Mouse (Mus musculus): Measurements from ENCODE around the gene Ccdc106.
"Not testable (repeated sequence)": the region's sequence is repeated elsewhere in the genome, so short reads cannot be mapped to it uniquely, and the experiment has no call there.

The Ccdc106 gene

DNA sequence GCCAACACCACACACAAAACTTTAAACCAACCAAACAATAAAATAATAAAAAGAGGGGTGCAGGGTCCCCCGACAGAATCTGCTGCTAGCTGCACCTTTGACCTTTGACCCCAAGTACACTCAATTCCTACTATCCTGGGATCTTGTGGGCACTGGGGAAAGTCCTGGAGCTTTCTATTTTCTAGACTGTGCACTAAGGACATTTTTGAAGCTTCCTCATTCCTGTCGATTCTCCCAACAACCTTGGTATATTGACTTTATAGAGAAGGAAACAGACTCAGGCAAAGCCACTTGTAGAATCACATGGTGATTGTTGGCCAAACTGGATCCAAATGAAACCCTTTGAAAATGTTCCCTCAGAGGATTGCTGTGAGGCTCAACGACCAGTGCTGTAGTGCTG is 4.3 kb upstream of the Ccdc106 start:
- no peak for DNase-seq

DNA sequence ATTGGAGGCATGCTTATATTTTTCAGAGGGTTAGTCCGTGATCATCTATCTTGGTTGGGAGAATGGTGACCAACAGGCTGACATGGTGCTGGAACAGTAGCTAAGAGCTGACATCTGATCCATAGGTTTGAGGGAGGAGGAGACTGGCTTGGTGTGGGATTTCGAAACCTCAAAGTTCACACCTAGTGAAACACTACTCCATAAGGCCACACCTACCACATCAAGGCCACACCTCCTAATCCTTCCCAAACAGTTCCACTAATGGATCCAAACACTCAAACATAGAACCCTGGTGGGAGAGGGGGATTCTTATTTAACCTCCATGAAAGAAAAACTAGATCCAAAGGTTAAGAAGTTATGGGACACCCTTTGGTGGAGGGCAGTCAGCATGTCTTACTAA is 3.4 kb upstream of the Ccdc106 start:
- no peak for DNase-seq

DNA sequence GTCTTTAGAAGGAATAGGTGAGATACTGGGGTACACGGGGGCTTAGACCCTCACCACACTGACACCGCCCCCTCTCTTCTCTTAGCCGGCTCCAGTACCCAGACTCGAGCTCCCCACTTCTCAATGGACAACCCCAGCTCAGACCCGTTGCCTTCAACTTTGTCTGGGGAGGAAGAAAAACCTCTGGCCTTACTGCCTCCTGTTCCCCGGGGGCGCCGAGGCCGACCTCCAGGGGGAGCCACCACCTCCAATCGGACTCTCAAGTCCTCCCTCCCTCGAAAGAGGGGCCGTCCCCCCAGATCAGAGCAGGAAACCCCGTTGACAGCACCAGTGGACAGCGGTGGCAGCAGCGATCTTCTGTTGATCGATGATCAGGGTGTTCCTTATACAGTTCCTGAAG is 3.0 kb upstream of the Ccdc106 start:
- DNase-seq: peak in 1 of 2 experiments; percentile 55

DNA sequence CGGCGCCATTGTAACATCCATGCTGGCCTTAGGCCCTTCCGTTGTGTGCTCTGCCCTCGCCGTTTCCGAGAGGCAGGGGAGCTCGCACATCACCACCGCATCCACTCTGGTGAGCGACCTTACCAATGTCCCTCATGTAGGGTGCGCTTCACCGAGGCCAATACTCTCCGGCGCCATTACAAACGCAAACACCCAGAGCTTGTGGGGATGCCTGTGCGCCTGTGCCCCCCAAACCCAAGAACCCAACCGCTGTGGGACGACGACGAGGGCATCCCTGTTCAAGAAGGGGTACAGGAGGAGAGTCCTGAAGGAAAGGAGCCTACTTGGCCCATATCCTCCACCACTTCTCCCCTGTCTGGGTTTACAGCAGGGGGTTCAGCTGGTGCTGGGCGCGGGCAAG is 2.4 kb upstream of the Ccdc106 start:
- no peak for DNase-seq

DNA sequence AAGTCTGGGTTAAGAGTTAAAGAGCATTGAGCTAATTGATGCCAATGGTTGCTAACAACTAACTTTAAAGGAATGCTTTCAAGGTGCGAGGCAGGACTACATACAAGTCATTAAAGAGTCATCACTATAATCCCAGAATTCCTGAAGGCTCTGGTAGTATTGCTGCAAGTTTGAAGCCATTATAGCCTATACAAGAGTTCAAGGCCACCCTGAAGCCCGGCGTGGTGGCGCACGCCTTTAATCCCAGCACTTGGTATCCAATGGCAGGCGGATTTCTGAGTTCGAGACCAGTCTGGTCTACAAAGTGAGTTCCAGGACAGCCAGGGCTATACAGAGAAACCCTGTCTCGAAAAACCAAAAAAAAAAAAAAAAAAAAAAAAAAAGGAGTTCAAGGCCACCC is 777 bp upstream of the Ccdc106 start:
- not testable (repeated sequence) for DNase-seq

DNA sequence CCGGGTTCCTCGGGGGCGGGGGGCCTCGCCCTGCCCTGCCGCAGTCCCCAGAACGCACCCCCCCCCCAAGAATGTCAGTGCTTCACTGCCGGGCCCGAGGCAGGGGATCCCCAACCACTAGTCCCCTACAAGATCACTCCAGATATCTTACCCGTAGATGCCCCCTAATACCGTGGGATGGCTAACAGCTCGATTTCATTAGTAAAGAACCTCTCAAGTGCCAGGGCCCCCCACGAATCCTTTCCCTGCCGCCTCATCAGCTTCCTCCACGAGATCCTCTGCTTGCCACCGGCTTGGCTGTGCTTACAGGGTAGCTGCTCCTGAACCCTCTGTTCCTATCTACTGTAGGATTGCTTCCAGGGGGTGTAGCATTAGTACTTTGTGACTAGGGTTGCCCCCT is 332 bp downstream of the Ccdc106 start:
- DNase-seq: no peak

DNA sequence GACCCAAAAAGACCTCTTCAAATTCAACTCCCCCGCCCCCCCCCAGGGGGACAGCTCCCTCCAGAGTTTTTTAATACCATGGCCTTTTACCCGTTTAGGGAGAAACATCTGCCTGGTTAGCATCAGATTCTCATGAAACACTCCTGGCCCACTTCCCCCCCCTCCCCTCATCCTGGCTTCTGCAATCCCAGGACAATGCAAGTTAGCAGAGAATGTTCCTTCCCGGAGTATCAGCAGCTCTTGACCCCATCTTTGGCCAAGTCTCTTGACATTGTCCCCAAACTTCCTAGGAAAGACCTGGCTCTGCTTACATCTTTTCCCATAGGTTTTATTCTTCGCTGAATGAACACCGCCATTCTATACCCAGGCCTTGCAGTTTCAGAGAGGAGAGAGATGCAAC is 844 bp downstream of the Ccdc106 start:
- no peak for DNase-seq

DNA sequence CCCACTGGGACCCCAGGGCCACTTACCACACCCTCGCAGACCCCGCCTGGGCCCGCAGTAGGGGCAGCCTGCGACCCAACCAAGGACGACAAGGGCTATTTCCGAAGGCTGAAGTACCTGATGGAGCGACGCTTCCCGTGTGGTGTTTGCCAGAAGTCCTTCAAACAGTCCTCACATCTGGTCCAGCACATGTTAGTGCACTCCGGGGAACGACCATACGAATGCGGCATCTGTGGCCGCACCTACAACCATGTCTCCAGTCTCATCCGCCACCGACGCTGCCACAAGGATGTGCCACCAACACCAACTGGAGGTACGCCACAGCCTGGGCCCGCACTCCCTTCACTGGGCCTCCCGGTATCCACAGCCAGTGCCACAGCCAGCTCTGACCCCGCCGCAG is 9.2 kb downstream of the Ccdc106 start:
- DNase-seq: no peak

DNA sequence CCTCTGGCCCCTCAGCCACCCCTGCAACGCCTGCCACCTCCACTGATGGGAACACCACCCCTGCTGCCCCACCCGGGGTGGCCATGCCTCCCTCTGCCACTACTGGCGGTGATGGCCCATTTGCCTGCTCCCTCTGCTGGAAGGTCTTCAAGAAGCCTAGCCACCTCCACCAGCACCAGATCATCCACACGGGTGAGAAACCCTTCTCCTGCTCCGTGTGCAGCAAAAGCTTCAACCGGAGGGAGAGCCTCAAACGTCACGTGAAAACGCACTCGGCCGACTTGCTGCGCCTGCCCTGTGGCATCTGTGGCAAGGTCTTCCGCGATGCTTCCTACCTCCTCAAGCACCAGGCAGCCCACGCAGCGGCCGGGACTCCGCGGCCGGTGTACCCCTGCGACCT is 9.6 kb downstream of the Ccdc106 start:
- DNase-seq: no peak

DNA sequence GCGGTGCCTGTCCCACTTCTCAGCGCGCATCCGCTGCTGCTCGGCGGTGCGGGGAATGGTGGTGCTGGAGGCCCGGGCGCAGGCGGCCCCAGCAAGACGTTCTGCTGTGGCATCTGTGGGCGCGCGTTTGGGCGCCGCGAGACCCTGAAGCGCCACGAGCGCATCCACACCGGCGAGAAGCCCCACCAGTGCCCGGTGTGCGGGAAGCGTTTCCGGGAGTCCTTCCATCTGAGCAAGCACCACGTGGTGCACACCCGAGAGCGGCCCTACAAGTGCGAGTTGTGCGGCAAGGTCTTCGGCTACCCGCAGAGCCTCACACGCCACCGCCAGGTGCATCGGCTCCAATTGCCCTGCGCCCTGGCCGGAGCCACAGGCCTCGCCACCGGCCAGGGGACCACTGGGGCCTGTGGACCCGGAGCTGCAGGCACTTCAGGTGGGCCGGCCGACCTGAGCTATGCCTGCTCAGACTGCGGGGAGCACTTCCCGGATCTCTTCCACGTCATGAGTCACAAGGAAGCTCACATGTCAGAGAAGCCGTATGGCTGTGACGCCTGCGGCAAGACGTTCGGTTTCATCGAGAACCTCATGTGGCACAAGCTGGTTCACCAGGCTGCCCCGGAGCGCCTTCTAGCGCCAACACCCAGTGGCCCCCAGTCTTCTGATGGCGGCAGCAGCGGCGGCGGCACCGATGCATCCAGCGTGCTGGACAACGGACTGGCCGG is 10.4 kb downstream of the Ccdc106 start:
- no peak for DNase-seq

DNA sequence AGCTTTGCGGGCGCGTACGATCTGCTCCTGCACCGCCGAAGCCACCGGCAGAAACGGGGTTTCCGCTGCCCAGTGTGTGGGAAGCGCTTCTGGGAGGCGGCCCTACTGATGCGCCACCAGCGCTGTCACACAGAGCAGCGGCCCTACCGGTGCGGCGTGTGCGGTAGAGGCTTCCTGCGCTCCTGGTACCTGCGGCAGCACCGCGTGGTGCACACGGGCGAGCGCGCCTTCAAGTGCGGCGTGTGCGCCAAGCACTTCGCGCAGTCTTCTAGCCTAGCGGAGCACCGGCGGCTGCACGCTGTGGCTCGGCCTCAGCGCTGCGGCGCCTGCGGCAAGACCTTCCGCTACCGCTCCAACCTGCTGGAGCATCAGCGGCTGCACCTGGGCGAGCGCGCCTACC is 11.1 kb downstream of the Ccdc106 start:
- DNase-seq: no peak

DNA sequence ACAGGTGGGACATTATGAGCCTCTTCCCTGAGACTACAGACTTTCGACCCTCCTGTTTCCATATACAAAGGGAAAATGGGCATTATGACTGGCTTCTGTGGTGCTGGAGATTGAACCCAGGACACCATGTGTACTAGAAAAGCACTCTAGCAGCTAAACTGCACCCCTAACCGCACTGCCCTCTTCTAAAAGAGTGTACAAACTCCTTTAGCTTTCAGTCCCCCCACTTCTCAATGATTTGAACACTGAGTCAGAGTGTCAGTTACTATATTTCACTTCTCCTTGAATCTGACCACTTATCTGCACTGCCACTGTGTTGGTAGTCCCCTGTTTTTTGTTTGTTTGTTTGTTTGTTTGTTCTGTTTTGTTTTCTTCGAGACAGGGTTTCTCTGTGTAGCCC is 13.5 kb downstream of the Ccdc106 start, which contains the start of gene 4632433K11Rik:
4632433K11Rik (plus strand) TSS at position 301 of the 400 bp plus-strand sequence.
- DNase-seq: no peak

DNA sequence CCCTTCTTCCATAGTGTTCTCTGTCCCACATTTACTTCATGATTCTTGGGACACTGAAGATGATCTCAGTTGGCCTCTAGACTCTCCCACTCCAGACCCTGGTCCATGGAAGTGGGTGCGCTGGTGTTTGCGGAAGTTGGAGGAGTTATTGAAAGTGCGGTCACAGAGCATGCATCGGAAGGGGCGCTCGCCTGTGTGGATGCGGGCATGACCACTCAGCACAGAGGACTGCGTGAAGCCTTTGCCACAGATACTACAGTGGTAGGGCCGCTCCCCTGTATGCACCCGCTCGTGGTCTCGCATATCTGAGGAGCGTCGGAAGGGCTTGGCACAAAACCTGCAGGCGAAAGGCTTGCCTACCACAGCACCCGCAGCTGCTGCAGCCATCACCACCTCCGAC is 15.3 kb downstream of the Ccdc106 start:
- DNase-seq: no peak

DNA sequence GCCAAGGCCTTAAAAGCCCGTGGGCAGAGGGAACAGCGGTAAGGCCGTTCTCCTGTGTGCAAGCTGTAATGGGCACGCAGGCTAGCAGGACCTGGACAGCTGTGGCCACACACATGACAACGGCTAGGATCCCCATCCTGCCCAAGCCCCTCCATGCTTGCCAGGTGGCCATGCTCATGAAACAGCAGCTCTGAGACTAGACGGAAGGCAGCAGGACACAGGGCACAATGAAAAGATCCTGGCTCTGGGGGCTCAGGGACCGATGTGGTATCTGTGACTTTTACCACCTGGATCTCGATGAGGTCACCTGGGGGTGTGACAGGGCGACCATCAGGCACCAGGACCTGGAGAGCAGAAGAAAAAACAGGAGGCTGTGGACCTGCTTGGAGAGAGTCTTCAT is 15.8 kb downstream of the Ccdc106 start:
- DNase-seq: no peak

DNA sequence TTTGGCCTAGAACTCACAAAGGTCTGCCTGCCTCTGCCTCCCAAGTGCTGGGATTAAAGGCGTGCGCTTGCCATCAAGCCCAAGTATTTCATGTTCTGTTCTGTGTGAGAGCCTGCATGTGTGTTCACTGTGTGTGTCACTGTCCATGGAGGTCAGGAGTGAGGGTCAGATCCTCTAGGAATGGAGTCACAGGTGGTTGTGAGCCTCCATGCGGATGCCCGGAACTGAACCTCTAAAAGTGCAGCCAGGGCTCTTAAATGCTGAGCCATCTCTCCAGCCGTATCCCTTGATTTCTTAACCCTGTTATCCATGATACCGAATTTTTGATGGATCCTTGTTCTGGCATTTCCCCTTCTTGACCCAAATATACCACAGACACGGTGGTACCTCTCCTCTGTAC is 16.7 kb downstream of the Ccdc106 start:
- DNase-seq: no peak

DNA sequence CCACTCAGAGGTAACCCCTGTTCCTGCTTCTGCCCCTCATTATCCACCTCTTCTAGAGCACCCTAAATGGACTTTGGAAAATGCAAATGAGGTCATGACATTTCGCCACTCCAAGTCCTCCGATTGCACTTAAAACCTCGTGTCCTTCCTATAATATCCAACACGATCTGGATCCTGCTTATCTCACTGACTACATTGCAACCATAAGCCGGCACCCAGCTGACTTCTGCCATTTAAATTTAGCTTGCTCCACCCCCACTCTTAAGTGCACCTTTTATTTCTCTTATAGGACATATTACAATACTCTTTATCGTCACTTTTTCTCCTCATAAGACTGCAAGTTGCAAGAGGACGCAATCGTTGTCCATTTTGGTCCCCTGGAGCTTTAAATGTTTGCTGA is 17.1 kb downstream of the Ccdc106 start:
- no peak for DNase-seq

DNA sequence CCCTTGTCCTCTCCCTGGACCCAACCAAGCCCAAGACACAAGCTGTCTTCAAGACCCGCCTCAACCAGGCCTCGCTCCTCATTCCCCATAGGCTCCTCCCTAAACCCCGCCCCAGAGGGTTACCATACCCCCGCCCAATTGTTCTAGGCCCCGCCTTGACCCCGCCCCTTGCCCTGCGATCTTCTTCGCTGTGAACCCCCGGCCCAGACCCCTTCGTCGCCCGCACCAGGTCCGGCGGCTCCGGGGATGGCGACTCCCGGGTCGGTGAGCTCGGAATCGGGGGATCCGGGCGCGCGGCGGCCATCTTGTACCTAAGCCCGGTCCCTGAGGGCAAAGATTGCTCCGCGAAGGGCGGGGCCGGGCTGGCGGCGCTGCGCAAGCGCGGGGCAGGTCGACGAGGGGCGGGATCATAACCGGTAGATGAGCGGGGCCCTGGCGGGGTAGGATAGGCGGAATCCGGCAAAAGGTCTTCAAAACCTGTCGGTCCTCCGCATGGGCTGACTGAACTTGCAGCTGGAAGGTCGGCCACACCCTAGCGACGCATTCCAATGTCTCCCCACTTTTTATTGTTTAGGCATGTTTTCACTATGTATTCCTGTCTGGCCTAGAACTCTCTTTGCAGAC is 17.9 kb downstream of the Ccdc106 start, which contains the start of gene Zfp784:
Zfp784 (minus strand) TSS at position 338 of the 624 bp plus-strand sequence.
- DNase-seq: peak; percentile 97

DNA sequence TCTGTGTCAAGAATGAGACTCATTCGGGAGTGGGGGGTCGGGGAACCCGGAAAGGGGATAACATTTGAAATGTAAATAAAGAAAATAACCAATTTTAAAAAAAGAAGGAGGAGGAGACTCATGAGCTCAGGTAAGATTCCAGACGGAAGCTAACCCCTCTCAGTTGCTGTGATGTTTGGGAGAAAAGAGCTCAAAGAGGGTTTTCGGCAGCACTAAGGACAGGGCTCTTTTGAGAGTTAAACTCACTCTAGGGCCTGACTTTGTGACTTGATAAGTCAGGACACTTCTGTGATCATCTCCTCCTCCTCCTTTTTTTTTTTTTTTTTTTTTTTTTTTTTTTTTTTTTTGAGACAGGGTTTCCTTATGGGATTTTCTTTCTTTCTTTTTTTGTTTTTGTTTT is 18.6 kb downstream of the Ccdc106 start:
- no peak for DNase-seq

DNA sequence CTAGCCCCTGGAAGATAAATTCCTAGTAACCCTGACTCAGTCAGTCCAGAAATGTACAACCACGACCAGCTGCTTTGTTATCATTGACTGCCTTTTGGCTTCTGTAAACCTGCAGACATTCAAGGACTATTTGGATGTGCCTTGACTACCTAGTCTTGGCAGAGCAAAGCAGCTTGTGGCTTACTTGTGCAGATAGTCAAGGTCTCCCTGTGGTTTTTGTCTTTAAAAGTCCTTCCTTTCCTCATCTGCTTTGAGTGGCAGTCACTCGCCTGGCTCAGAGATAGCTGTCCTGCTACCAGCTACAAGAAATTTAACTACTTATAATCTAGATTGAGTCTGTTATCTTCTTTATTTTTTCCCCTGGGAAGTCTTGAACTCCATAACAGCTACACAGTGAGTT is 24.6 kb downstream of the Ccdc106 start:
- no peak for DNase-seq

DNA sequence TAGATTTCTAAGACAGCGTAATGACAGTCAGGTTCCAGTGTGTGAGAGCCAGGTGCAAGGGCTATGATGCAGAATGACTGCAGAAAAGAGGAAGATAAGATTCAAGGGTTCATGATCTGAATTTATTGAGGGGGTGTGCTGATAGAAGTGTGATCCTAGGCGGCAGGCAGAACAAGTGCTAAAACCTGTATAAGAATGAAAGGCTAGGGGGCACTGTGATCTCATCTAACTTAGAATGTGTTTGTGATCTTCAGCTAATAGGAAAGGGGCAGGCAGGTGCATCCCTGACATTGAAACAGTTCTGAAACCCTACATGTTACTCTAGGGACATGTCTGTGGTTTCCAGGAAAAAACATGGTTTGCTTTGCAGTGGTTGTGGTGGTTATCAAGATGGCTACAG is 25.8 kb downstream of the Ccdc106 start:
- no peak for DNase-seq

DNA sequence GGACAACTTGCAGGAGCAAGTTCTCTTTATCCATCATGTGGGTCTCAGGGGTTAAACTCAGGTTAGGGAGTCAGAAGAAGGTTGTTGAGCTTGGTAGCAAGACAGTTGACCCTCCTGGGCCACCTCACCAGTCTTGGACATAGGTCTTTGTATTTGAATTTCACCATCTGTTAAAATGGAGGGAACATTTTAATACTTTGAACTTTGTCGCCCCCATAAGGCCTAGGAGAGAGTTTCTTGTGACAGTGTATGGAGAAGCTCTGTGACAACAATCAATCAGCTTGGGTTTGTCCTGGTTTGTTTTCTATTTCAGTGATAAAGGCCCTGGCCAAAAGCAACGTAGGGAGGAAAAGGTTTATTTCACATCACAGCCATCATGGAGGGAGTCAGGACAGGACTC is 27.0 kb downstream of the Ccdc106 start:
- DNase-seq: peak; percentile 62 to 78

DNA sequence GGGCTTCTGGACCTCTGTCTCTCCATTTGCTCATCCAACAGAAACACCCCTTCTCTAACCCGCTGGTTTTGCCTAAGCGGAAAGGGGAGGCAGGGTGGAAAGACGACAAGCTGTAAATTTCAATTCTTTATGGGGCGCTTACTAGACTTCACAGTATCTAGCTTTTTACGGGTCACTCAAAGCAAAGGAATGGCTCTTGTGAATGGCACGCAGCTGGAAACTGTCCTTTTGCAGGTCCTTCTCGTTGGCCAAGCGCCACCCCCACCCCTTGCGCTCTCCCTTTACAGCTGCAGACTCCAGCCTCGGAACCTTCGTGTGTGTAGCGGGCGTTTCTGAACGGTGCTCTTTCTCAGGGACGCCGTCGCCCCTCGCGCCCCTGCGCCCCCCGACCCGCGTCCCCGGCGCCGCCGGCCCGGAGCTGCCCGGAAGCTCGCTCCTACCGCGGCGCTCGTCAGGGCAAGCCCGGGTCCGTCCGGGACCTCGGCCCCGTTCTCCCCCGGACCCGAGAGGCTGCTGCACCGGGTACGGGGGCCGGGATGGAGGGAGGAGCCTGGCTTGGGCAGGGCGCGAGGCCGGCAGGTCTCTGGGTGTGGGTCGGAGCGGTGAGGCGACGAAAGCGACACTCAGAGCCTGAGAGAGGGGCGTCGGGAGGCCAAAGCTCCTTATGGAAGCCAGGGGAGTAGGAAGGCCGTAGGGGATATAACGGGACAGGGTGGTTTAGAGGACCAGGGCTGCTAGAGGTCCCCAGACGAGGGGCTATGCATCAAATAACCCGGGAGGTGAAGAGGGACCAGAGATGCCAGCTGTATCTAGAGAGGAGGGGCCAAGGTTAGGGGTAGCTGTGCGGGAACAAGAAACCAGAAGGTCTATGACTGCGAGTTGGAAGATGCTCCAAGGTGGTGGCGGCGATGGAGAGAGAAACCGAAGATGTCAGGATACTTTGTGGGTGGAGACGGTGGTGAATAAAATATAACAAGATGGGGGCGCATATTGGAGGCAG is 31.1 kb downstream of the Ccdc106 start, which contains the start of gene Zfp580:
Zfp580 (plus strand) TSS at position 346 of the 1,000 bp plus-strand sequence.
- DNase-seq: peak; percentile 91 to 92

DNA sequence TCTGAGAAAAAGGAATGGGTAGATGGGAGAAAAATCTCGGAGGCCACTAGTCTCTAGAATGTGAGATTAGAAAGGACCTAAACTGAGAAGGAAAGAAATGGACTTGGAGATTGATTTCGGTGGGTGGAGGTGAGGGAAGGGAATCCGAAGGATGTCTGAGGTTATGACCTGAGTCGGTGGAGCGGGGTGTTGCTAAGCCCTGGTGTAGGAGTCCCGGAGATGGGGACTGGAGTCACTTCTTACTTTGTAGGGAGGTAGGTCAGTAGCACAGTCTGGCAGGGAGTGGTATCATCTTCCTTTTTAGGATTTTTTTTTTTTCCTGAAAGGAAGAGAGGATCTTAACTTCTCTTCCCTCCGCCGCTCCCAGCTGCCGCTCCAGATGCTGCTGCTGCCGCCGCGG is 32.1 kb downstream of the Ccdc106 start:
- DNase-seq: peak; percentile 29 to 47

Data from cerebellum, postnatal 10 days (tissue).